Mouse (Mus musculus) limb, embryonic 11.5 days (tissue): ENCODE results near the gene Usp32. TPM values are rescaled to one million over a fixed set of nuclear protein-coding genes. Genes with fewer than 3 reads are reported as not detected.

Source experiments
- ATAC-seq: fragments of 200-750 bp; cut with Nextera tagmentation; 2 replicates; pipeline ENCODE4 v1.8.0; 2017; ENCODE audit warnings: low read depth; ENCODE audit not compliant: insufficient number of reproducible peaks, low FRiP score, low TSS enrichment
- DNase-seq: peaks from one replicate; pipeline ENCODE4 v3.0.0-alpha.2; 2015; ENCODE audit warnings: low spot score
- H3K27ac ChIP-seq: fragments of 300-500 bp; sonication (generic); replicated peaks from 2 replicates; pipeline ENCODE4 v1.5.1; 2014; ENCODE audit warnings: low read depth, mild to moderate bottlenecking, low read length
- H3K27me3 ChIP-seq: fragments of 300-500 bp; sonication (generic); 2 replicates; pipeline ENCODE4 v1.6.1; 2014; ENCODE audit warnings: mild to moderate bottlenecking, low read length, mixed read lengths; ENCODE audit not compliant: control insufficient read depth, insufficient read depth
- H3K36me3 ChIP-seq: fragments of 300-500 bp; sonication (generic); 2 replicates; pipeline ENCODE4 v1.6.1; 2014; ENCODE audit warnings: mild to moderate bottlenecking, low read length, moderate library complexity, mixed read lengths; ENCODE audit not compliant: control insufficient read depth, insufficient read depth
- H3K4me1 ChIP-seq: fragments of 300-500 bp; sonication (generic); 2 replicates; pipeline ENCODE4 v1.6.1; 2014; ENCODE audit warnings: low read length, mixed read lengths; ENCODE audit not compliant: control insufficient read depth, insufficient read depth
- H3K4me2 ChIP-seq: fragments of 300-500 bp; sonication (generic); 2 replicates; pipeline ENCODE4 v1.6.1; 2014; ENCODE audit warnings: low read depth, mild to moderate bottlenecking, moderate library complexity; ENCODE audit not compliant: severe bottlenecking
- H3K4me3 ChIP-seq: fragments of 300-500 bp; sonication (generic); 2 replicates; pipeline ENCODE4 v1.5.1; 2014; ENCODE audit warnings: low read depth, low read length
- H3K9ac ChIP-seq: fragments of 300-500 bp; sonication (generic); 2 replicates; pipeline ENCODE4 v1.6.1; 2014; ENCODE audit warnings: mild to moderate bottlenecking, low read length
- H3K9me3 ChIP-seq: fragments of 300-500 bp; sonication (generic); 2 replicates; pipeline ENCODE4 v1.6.1; 2016; ENCODE audit warnings: low read length; ENCODE audit not compliant: control insufficient read depth
- WGBS: fragments of 180-500 bp; shearing (Covaris S2); extraction: QIAGEN DNeasy Blood & Tissue Kit; methylation state at CpG from one replicate; pipeline ENCODE4 v1.1.7; 2014; 5-methylcytosine and 5-hydroxymethylcytosine counted together
- polyA plus RNA-seq: library from polyadenylated mRNA; unstranded; fragments of >200 nt; fragmentation: Nextera tagmentation; extraction: Ambion mirVana; gene quantifications from 2 replicates; pipeline ENCODE4 v1.2.1, GENCODE M21; 2014

Gene Usp32
- polyA plus RNA-seq, 1 experiment from 2014 or later, result 4.1 TPM

DNA sequence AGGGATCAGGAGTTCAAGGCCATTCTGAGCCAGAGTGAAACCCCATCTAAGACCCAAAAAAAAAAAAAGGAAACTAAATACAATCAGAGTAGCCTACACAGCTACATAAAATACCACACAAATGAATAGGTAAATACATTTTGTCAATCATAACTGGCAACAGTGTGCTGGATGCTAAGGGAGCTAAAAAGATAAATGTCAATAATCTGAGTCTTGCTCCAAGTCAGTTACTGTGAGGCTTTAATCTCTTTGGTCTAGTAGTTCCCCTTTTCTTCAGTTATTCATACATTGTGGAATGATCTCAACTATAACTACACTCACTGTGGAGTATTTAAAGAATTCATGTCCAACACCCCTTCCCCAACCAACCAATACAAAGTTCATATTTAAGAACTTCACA is 30.0 kb downstream of the Usp32 start:
- H3K36me3 ChIP-seq, result no peaks in the 10 kb centered on the region
- H3K9me3 ChIP-seq, result no peaks in the 10 kb centered on the region
- no peaks in the 10 kb centered on the region for H3K27me3 ChIP-seq
- no peak overlapping the region for H3K4me3 ChIP-seq
- no peaks in the 10 kb centered on the region for H3K4me1 ChIP-seq
- no peak overlapping the region for H3K9ac ChIP-seq
- no peak overlapping the region for H3K4me2 ChIP-seq
- ATAC-seq (no peak), DNase-seq (no peak)
- H3K27ac ChIP-seq, result no peak overlapping the region

DNA sequence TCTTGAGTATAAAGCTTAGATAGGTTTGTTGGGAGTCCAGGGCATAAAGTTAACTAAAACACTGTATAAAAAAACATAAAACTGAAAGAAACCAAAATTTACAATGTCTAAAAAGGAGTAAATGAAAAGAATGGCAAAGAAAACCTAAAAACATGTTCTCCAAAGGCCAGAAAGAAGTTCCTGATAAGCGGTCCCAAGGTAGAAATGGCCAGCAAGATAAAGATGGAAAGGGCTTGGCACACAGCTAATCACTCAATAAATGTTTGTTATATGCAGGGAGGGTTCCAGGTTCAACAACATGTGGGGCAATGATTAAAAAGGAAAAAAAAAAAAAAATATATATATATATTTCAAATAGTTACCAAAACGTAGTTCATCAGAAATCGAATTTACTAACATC is 32.7 kb downstream of the Usp32 start:
- DNase-seq (no peak), ATAC-seq (no peak)
- Histone ChIP-seq H3K4me2 (no peak overlapping the region), H3K9me3 (no peaks in the 10 kb centered on the region), H3K27ac (no peak overlapping the region), H3K27me3 (no peaks in the 10 kb centered on the region), H3K4me1 (no peaks in the 10 kb centered on the region), H3K4me3 (no peak overlapping the region), H3K36me3 (no peaks in the 10 kb centered on the region), H3K9ac (no peak overlapping the region)
- WGBS, result 90% methylated on average over 3 of the region's 3 CpGs

DNA sequence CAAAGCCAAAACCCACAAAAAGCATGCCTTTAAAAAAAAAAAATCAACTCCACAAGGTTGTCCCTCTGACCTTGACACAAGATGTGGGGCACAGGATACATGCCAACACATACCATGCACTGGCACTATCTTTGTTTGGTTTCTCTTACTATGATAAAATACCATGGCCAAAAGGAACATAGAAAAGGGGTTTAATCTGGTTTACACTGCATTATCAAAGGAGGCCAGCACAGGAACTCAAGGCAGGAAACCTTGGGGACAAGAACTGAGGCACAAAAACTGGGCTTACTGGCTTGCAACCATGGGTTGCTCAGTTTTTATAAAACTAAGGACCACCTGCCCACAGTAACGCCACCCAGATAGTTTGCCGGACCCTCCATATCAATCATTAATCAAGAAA is 34.1 kb downstream of the Usp32 start:
- no peaks in the 10 kb centered on the region for H3K27me3 ChIP-seq
- no peak overlapping the region for H3K4me3 ChIP-seq
- no peak overlapping the region for H3K4me2 ChIP-seq
- no peaks in the 10 kb centered on the region for H3K4me1 ChIP-seq
- ATAC-seq, result no peak
- DNase-seq, result no peak
- H3K27ac ChIP-seq, result no peak overlapping the region
- 93% methylated on average over 2 of the region's 2 CpGs for WGBS
- no peaks in the 10 kb centered on the region for H3K9me3 ChIP-seq
- no peak overlapping the region for H3K9ac ChIP-seq
- H3K36me3 ChIP-seq, result no peaks in the 10 kb centered on the region

DNA sequence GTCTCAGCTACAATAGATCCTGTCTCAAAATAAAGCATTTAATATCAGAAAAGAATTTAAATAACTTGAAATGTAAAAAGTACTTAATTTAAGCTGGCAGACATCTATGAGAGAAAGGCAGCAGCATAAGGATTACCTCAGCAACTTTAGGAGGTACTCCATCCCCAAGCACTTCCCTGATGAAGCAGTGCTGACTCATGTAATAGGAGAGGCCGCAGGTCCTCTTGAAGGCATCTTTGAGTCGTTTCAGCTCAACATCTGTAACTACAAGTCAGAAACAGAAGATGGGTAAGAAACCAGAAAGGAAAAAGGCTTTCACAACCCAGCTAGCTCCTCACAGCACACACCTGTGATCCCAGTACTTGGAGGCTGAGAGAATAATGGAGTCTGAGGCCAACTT is 36.2 kb downstream of the Usp32 start:
- Histone ChIP-seq H3K27me3 (no peaks in the 10 kb centered on the region), H3K9me3 (no peaks in the 10 kb centered on the region)
- DNase-seq, result no peak

DNA sequence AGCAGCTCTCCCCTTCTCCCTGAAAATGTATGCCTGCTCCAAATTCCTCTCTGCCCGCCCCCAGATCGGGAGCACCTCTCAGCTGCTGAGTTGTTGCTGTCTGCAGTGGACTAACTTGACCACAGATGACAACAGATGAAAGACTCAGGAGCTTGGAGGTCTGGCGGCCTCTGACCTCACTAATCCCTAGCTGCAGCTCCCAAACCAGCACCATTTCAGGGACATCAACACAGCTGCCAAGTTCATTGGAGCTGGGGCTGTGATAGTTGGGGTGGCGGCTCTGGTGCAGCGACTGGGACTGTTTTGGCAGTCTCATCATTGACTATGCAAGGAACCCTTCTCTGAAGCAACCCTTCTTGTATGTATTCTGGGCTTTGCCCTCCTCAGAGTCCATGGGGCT is 44.8 kb downstream of the Usp32 start:
- H3K9me3 ChIP-seq, result no peaks in the 10 kb centered on the region
- no peak overlapping the region for H3K4me3 ChIP-seq
- H3K9ac ChIP-seq, result no peak overlapping the region
- no peak overlapping the region for H3K4me2 ChIP-seq
- 50% methylated on average over 5 of the region's 5 CpGs for WGBS
- no peak for ATAC-seq
- no peaks in the 10 kb centered on the region for H3K27me3 ChIP-seq
- no peak for DNase-seq
- H3K4me1 ChIP-seq, result no peaks in the 10 kb centered on the region
- no peaks in the 10 kb centered on the region for H3K36me3 ChIP-seq
- no peak overlapping the region for H3K27ac ChIP-seq

More for the DNA sequence above, 36.2 kb downstream of the Usp32 start:
- H3K36me3 ChIP-seq, result no peaks in the 10 kb centered on the region
- no peaks in the 10 kb centered on the region for H3K4me1 ChIP-seq
- no peak overlapping the region for H3K9ac ChIP-seq
- no peak overlapping the region for H3K4me3 ChIP-seq
- H3K4me2 ChIP-seq, result no peak overlapping the region
- no peak for ATAC-seq
- H3K27ac ChIP-seq, result no peak overlapping the region
- 55% methylated on average over 2 of the region's 2 CpGs for WGBS

DNA sequence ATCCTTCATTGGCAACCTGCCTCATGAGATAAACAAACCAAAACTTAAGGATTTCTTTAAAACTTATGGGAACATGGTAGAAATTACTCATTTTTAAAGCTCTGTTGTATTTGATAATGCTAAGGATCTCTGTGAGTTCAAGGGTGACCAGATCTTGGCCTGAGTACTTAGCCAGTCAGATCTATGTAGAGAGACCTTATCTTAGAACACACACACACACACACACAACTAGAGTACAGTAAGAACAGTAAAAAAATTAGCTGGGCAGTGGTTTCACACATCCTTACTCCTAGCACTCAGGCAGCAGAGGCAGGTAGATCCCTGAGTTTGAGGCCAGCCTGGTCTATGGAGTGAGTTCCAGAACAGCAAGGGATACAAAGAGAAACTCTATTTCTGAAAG is 53.7 kb downstream of the Usp32 start:
- no peak overlapping the region for H3K4me3 ChIP-seq
- no peaks in the 10 kb centered on the region for H3K27me3 ChIP-seq
- H3K27ac ChIP-seq, result no peak overlapping the region
- no peak for DNase-seq
- H3K36me3 ChIP-seq, result no peaks in the 10 kb centered on the region
- H3K4me1 ChIP-seq, result no peaks in the 10 kb centered on the region
- H3K9me3 ChIP-seq, result no peaks in the 10 kb centered on the region
- no peak for ATAC-seq
- no peak overlapping the region for H3K4me2 ChIP-seq
- no peak overlapping the region for H3K9ac ChIP-seq

DNA sequence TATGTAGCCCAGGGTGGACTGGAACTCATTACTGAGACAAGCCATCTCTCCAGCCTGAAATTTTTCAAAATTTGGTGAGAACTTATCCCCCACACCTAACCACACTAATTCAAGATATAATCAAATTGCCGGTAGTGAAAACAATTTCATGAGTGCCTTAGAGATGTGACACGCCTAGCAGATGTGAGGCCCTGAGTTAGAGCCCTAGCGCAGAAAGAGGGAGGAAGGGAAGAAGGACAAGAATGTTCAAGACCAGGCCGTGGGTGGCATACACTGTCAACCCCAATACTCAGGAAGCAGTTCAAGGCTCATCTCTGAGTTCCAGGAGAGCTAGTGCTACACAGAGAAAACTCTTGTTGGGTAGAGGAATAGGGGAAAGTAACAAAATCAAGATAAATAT is 72.1 kb downstream of the Usp32 start:
- Histone ChIP-seq H3K36me3 (0 out of 2 replicates have a peak, but pooled peaks cover 2% of the 10 kb centered on the region), H3K4me2 (no peak overlapping the region), H3K4me1 (no peaks in the 10 kb centered on the region), H3K9ac (no peak overlapping the region), H3K9me3 (no peaks in the 10 kb centered on the region), H3K4me3 (no peak overlapping the region), H3K27ac (no peak overlapping the region), H3K27me3 (no peaks in the 10 kb centered on the region)
- WGBS, result 97% methylated on average over 4 of the region's 4 CpGs
- no peak for ATAC-seq
- no peak for DNase-seq

DNA sequence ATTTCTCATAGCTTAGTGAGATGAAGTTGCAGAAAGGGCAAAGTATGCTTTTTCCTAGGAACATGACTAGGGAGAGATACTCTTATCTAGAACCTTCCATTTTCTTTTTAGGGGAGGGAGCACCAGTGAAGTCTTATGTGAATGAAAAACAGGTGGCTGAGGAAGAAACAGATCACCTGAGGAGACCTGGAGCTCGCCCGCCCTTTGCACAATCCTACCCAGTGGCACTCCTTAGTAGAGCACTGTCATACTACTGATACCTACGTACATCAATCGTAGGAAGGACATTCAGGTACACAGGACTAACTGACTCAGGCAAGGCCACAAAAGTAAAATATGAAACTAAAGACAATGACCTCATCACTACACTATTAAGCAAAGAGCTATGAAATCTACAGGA is 81.4 kb downstream of the Usp32 start:
- WGBS, result 92% methylated on average over 4 of the region's 4 CpGs
- H3K9me3 ChIP-seq, result no peaks in the 10 kb centered on the region

DNA sequence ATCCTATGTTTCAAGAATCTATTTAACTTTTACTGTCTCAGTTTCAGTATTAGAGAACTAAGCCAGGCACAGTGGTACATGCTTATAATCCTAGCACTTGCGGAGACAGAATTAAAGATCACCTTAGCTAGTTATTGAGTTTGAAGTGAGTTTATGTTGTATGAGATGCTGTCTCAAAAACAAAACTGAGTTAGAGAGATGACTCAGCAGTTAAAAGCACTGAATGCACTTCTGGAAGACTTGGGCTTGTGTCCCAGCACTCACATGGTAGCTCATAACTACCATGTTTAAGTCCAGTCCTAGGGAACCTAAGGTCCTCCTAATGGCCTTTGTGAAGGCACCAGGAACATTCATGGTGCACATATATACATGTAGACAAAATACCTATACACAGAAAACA is 82.4 kb downstream of the Usp32 start:
- no peak for DNase-seq
- 97% methylated on average over 1 of the region's 1 CpGs for WGBS

More for the DNA sequence above, 81.4 kb downstream of the Usp32 start:
- no peak overlapping the region for H3K4me2 ChIP-seq
- H3K36me3 ChIP-seq, result no peaks in the 10 kb centered on the region
- no peaks in the 10 kb centered on the region for H3K27me3 ChIP-seq
- H3K27ac ChIP-seq, result no peak overlapping the region
- H3K4me1 ChIP-seq, result no peaks in the 10 kb centered on the region
- ATAC-seq, result no peak
- no peak overlapping the region for H3K4me3 ChIP-seq
- no peak for DNase-seq
- no peak overlapping the region for H3K9ac ChIP-seq

More for the DNA sequence above, 82.4 kb downstream of the Usp32 start:
- no peaks in the 10 kb centered on the region for H3K27me3 ChIP-seq
- no peak overlapping the region for H3K27ac ChIP-seq
- no peak overlapping the region for H3K4me3 ChIP-seq
- no peak overlapping the region for H3K4me2 ChIP-seq
- no peak overlapping the region for H3K9ac ChIP-seq
- ATAC-seq, result no peak
- H3K4me1 ChIP-seq, result no peaks in the 10 kb centered on the region
- no peaks in the 10 kb centered on the region for H3K36me3 ChIP-seq
- no peaks in the 10 kb centered on the region for H3K9me3 ChIP-seq
